Mouse (Mus musculus) layer of hippocampus, postnatal 10 days (tissue): ENCODE measurements around the gene Avpr1b. TPM values are rescaled to one million over a fixed set of nuclear protein-coding genes. Genes with fewer than 3 reads are reported as not detected.
A peak's percentile ranks its signal among the peaks of the same experiment; 100 is the strongest.
"Not testable (repeated sequence)": the region's sequence is repeated elsewhere in the genome, so short reads cannot be mapped to it uniquely, and the experiment has no call there.

Experiments used
- DNase-seq, 2 experiments: peaks; one replicate each; pipeline ENCODE4 v3.0.0; 2021; ENCODE audit warnings: low spot score in 2 of 2
- long read RNA-seq: library from polyadenylated mRNA; stranded (forward); transcript quantifications from one replicate; pipeline ENCODE4 v2.0.0, GENCODE M21; 2023
- total RNA-seq, 2 experiments: library from RNA; stranded (reverse); gene quantifications; 2 replicates each; pipeline ENCODE4 v1.2.3; 2021

Gene Avpr1b
- total RNA-seq, result under 1 TPM; 0.23 to 0.36 TPM
- long read RNA-seq, result 0 reads

DNA sequence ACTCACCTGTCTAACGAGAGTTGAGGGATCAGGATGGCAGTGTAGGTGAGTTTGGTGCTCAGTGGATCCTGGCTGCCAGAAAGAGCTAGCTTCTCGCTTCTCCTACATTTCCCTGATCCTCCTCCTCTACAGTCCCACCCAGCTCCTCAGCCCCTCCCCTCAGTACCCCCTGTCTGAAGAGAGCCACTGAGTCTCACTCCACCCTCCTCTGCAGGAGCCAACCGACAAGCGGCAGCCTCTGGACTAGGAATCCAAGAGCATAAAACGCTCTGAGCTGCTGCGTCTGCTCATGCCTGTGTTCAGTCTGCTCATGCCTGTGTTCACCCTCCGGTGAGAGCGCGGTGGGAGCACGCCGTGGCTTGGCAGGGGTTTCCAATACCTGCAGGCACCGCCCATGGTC lies at the start of gene Avpr1b:
TSS of gene Avpr1b (plus strand) at position 335 of the 400 bp plus-strand sequence.
- no peak for DNase-seq

DNA sequence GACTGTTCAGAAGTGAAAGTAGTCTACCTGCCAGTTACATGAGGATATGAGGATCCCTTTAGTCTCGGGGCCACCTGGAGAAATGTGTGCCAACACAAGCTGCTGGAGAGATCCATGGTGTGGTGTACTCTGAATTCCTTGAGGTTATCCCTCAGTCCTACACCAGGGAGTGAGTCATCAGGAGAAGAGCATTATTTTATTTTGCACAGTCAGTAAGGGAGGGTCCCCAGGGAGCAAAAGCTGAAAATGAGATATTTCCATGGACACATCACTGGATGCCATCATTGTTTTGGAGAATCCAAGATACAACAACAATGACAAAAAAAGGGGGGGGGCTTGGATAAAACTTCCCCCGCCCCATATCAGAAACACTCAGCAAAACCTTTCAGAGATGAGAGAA lies 47.1 kb upstream of the Avpr1b start:
- DNase-seq, result no peak

DNA sequence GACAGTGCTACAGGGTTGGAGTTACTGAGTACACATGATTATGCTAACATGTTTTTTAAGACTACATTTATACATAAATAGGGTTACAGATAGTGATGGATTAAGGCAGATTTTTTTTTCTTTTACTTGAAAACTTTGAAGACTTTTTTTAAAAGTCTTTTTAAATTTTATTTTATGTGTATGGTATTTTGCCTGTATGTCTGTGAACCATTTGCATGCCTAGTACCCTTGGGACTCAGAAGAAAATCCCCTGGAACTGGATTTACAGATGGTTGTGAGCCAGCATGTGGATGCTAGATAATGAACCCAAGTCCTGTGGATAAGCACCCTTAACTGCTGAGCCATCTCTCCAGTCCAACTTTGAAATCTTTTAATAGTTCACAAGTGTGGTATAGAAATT lies 45.6 kb upstream of the Avpr1b start:
- no peak for DNase-seq

DNA sequence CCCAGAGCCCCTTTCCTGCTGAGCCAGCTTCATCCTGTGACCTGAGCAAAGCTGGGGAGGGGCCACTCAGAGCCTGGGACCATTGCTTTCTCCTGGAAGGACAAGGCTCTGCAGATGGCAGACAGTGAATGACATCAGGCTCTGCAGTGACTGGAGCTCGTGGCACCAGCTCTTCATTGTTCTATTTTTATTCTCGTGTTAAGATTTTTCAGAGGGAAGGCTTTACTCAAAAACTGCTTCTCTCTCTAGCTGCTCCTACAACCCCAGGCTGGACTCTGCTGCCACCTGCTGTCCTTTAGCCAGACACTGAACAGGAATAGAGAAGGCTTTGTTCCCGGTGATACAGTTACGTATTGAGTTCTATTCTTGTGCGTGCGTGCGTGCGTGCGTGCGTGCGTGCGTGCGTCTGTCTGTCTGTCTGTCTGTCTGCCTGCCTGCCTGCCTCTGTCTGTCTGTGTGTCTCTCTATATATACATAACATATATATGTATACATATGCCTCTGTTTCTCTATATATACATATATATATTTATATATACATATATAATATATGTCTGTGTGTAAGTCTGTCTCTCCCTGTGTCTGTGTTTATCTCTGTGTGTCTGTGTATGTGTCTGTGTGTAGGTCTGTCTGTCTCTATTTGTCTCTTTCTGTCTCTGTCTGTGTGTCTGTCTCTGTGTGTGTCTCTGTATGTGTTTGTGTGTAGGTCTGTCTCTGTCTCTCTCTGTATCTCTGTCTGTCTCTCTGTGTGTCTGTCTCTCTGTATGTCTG lies 43.8 kb upstream of the Avpr1b start:
- DNase-seq, result peak; percentile 76 to 84

DNA sequence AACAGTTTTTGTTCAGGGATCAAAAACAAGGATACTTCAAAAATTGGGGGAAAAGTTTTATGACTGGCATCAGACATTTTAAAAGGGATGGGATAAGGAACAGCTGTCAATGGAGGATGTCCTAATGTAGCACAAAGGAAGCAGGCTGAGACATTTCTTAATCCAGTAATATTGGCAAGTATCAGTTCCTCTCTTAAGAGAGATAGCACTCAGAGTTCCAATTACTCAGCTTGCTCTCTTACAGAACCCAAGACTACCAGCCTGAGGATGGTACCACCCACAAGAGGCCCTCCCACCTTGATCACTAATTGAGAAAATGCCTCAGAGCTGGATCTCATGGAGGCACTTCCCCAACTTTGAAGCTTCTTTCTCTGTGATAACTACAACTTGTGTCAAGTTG lies 38.5 kb upstream of the Avpr1b start:
- DNase-seq, result no peak

DNA sequence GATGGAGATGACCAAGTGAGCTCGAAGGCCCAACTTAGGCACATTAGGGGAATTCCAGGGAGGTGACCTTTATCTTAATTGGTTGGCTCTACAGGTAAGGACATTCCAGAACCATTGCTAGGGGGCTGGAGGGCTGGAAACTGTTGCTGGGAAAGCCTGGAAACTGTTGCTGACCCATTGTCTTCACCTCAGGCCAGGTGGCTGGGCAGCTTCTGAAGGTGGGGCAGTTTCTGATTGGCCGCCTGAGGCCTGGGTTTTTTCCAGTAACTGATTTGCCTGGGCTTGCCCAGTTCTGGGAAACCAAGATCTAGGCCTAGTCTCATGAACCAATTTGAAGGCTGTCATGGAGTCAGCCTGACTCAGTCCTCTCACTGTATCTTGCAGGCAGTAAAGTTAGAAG lies 37.0 kb upstream of the Avpr1b start:
- DNase-seq, result no peak

DNA sequence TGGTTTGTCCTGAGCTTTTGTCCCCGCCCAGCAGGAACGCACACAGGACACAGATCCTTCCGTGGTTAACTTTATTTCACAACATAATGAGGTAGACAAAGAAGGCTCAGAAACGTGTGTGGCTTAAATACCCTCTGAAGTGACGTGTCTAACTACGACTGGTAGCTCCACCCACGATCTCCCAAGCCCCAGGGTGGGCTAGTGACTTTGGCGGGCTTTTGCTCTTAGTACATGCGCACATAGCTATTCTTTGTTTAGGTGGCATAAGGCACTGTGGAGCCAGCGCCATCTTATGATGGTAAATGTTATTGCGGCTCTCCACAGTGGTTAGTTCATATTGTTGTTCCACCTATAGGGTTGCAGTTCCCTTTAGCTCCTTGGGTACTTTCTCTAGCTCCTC lies 33.0 kb upstream of the Avpr1b start:
- DNase-seq, result not testable (repeated sequence)

DNA sequence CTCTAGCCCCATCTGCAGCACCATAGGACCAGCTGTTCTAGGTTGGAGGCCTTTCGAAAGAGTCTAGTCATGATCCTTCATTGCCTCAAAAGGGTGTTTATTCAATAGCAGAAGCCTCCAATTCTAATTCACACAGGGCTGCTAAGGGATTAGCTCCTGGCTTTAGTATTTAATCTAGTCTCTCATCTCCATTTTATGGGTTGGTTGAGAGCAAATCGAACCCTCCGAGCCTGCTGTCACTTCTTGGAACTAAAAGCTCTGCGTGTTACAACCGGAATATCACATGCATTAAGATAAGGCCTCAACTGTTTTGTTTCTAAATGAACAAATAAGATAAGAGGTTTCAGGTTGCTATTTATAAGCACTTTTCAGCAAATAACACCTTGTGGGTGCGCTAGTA lies 29.3 kb upstream of the Avpr1b start:
- no peak for DNase-seq

DNA sequence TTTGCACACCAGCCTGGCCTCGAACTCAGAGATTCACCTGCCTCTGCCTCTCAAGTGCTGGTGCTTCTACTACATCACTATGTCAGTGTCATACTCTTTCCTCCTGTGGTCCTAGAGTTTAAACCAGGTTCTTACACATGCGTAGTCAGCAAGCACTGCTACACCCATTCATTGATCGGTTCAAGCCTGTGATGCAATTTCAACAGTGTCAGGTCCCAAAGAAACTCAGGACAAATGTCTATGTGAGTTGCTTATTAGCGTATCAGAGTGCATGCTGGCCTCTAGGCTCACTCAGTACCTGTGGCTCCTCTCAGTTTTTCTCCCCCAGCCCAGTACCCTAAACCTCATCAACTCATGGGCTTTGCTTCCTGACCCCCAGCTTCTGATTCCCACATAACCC lies 28.6 kb upstream of the Avpr1b start:
- DNase-seq, result no peak

DNA sequence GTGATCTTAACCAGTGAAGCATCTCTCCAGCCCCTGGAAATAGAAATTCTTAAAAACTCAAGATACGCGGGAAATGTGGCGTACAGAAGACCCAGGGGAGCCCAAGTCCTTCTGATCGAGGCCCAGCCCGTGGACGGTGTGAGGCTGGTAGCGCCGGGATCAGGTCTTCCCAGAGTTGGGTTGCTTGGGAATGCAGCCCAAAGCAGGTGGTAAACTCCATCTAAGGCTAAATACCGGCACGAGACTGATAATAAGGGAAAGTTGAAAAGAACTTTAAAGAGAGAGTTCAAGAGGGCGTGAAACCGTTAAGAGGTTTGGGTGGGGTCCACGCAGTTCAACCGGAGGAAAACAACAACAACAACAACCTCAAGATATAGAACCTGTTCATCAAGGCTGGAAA lies 25.3 kb upstream of the Avpr1b start:
- DNase-seq, result no peak

DNA sequence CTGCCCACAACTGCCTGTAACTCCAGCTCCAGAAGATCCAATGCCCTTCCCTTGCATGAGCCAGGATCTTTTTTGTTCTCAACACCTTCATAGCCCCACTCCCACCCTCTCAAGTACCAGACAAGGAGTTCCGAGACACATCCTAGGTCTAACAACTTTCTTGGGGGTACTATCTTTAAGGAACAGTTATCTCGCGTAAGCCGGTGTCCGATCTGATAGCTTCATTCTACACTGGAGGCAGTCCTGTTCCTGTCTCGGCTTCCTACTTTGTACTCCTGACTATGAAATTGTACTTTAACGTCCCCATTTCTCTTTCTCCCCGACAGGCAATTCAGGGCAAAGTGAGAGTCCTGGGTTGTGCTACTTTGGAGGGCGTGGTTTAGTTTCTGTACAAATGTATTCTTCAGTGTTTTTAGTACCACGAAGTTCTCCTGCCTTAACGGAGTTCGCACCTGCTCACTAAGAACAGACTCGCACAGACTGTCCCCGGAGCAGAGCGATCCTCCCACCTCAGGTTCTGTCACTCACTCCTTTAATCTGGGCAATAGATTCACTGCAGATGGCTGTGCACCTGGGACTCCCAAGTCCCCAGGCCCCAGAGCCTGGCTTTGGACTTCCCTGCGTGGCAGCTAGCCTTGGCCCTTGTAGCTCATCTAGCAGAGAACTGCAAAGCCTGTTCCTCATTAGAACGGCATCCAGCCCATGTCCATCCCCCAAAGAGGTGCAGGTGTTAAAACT lies 19.9 kb upstream of the Avpr1b start:
- peak; percentile 34 to 39 for DNase-seq

DNA sequence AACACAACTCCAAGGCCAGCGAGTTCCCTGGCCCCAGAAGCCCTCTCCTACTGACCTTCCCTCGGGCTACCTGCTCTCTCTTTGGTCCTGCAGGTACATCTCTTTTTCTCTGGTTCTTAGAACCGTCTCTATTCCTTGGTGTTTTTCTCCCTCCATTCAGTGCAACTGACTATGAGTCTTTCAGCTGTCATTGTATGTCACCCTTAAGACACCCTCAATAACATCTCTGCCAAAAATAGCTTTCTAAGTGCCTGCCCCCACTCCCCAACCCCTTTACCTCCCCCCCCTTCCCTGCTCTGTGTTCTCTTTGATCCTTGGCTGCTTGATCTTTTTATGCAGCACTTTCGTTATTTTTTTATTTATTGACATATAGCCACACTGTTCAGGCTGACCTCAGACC lies 18.6 kb upstream of the Avpr1b start:
- DNase-seq, result no peak

DNA sequence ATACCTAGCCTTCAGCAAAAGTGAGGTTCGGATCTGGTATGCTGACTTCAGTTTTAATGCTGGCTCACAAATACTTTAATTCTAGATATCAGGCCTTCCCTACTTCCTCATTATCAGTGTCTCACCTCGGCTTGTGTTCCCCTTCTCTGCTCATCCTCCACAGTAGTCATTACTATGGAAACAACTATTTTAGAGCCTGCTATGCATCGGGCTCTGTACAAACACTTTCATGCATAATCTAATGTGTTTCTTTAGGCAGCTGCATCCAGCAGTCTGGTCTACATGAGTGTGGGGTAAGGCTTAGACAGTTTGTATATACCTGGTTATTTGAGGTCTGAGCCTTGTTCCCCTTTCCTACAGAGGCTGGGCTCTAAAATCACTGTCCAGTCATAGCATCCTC lies 15.4 kb upstream of the Avpr1b start:
- DNase-seq, result no peak

DNA sequence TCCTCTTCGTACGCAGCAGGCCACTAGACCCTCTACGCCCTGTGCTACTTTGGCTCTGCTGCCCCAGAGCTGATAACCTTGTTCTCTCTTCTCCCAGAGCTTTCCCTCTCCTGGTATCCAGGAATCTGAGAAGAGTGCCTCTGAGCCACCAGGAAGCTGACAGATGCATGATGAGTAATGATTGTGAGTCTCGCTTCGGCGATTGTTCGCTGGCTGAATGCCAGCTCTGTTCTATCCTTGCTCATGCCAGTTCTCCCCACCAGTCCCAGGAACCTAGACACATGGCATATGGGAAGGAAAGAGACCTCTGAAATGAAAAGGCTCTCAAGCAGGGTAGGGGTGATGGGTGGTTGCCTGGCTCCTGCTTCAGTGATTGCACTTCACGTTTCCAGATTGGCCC lies 12.2 kb upstream of the Avpr1b start:
- peak; percentile 40 to 50 for DNase-seq

DNA sequence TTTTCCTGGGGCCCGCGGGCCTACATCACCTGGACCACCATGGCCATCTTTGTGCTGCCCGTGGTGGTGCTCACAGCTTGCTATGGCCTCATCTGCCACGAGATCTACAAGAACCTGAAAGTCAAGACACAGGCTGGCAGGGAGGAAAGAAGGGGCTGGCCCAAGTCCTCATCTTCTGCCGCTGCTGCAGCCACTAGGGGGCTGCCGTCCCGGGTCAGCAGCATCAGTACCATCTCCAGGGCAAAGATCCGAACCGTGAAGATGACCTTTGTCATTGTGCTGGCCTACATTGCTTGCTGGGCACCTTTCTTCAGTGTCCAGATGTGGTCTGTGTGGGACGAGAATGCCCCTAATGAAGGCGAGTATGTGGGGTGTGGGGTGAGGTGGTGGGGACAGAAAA lies 1.3 kb downstream of the Avpr1b start:
- no peak for DNase-seq

DNA sequence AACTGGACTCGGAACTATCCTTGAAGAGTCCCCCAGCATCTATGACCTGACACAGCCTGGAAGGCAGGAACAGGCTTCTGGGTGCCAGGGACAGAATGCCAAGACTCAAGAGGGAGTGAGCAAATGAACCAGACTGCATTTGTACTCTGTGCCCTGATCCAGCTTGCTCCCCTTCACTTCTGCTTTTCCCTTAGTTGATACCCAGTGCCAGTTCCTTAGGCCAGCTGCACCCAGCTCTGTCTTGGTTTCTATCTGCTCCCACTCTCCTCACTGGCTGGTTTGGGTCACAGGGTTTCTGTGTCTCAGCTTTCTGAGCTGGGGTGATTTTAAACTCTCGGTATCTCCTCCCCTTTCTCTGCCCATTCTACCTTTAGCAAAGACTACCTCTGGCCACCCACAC lies 7.7 kb downstream of the Avpr1b start:
- DNase-seq, result no peak

DNA sequence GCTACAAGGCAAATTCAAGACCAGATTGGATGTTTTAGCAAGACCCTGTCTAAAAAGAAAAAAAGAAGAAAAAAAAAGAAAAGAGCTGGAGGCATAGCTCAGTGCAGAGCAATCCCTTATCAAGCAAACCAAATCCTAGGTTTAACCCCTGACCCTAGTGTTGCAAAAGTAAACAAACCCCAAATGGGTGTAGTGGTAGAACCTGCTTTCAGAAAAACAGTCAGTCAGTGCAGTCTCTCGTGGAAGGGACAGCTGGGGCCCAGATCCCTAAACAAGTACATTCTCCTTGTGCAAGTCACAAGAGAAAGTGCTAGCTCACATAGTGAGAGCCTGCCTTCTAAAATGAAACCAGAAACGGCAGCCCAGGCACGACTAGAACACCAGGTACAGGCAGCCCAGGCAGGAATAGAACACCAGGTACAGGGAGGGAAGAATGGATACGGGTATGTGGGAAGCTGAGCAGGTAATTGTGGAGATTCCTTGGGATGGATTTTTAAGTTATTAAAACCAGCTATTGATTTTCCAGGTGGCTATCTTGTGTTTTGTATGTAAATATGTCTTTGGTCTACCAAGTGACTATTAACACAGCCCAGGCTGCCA lies 13.6 kb downstream of the Avpr1b start:
- no peak for DNase-seq

DNA sequence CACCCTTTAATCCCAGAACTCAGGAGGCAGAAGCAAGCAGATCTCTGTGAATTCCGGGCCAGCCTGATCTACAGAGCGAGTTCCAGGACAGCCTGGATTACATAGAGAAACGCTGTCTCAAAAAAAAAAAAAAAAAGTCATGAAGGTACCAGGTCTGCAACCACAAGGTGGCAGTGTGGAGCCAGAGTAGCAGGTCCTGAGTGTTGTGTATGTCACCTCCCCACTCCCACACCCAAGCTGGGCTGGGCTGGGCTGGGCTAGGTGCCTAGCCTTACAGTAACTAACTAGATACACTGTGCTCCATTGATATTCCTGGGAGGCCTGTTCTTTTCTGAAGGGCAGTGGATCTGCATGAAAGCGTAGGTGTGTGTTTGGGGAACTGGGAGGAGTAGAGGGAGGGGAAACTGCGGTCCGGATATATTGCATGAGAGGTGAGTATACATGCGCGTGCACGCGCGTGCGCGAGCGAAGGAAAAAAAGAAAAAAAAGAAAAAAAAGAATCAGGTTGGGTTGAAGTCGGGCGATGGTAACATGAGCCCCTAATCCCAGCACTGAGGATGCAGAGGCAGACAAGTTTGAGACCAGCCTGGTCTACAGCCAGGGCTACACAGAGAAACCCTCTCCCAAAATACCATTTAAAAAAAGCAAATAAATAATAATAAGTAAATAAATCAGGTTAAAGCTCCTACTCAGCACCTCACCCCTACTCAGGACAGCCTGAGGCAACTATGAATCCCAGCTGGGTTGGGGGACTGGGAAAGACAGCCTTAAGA lies 14.5 kb downstream of the Avpr1b start:
- DNase-seq, result peak; percentile 75

DNA sequence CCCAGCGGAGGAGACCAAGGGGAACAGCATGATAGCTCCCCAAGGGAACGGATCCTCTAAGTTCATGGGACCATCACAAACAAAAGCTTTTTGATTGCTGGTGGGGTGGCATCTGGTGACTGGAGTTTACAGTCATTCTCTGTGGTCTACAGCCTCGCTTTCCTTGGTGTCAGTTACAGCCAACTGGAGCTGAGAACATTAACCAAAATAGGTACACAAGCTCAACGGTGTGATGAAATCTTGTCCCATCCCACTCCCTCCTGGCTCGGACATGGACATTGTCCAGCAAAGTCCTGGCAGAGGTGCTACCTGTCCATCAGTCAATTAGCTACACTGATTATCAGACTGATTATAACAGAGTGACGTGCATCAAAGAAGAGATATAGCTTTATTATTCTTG lies 15.6 kb downstream of the Avpr1b start:
- no peak for DNase-seq

DNA sequence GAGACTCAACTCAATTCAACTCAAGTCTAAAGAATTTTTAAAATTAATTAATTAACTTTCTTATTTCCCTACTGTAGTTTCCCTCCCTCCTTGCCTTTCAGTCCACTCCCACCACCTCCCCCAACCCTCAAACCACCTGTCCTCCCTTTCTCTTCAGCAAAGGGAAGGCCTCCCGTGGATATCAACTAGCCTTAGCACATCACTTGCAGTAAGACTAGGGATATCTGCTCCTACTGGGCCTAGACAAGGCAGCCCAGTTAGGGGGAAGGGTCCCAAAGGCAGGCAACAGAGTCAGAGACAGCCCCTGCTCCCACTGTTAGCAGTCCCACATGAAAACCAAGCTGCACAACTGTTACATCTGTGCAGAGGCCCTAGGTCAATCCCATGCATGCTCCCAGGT lies 17.1 kb downstream of the Avpr1b start:
- DNase-seq, result no peak

DNA sequence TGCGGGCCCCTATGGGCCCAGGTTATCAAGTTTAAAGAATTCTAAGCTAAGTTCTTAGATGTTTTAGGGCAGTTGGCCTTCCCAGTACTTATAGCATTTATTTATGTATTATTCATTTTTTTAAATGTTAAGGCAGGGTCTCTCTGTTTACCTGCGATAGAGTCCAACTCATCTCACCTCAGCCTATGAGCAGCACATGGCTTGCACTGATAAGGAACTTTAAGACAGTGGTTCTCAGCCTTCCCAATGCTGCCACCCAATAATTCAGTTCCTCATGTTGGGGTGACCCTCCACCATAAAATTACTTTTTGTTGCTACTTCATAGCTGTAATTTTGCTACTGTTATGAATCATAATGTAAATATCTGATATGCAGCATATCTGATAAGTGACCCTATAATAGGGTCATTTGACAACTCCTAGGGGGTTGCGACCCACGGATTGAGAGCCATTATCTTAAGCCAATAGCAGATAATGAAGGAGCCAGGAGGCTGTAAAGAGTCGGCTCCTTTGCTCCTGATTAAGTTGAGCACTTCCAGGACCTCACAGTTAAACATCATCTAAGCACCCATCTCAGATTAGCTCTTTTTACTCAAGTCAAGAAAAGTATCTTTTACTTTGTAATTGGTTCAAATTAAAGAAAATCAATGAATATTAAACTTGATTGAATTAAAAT lies 17.6 kb downstream of the Avpr1b start:
- no peak for DNase-seq
